Mouse (Mus musculus): ENCODE measurements at regions not wholly inside any gene's neighbourhood (a gene's known extent, or its start where the extent isn't known, plus 50 kb on each side); places are given as distances from the start of the nearest gene placed in this dataset.

- H3K4me2 ChIP-seq (ENCODE audit: low read depth), result no peak overlapping the region
- H3K27ac ChIP-seq, result no peak overlapping the region
- WGBS (ENCODE audit: insufficient replicate concordance), result 77% methylated on average over 1 of the region's 1 CpGs
- H3K36me3 ChIP-seq (replicated peaks; ENCODE audit: control insufficient read depth, insufficient read depth, low read depth), result no peaks in the 10 kb centered on the region
- TF ChIP-seq CTCF (IDR thresholded peaks at IDR 0.05; ENCODE audit: low read depth) (no peak), EP300 (IDR thresholded peaks at IDR 0.05; ENCODE audit: low read depth) (no peak)
- H3K9ac ChIP-seq (replicated peaks), result no peak overlapping the region
- no peak for DNase-seq (ENCODE audit: low read depth in 3 of 3, low spot score in 3 of 3)
- no peaks in the 10 kb centered on the region for H3K9me3 ChIP-seq (ENCODE audit: control insufficient read depth, low read length)
- no peaks in the 10 kb centered on the region for H3K27me3 ChIP-seq (ENCODE audit: control insufficient read depth, insufficient read depth, low read length)
- H3K4me1 ChIP-seq (replicated peaks; ENCODE audit: control insufficient read depth in 2 of 2, insufficient read depth in 2 of 2, low read length in 1 of 2), result no peaks in the 10 kb centered on the region
- no peak overlapping the region for H3K4me3 ChIP-seq (ENCODE audit: insufficient read depth in 1 of 2, low read depth in 2 of 2, low read length in 2 of 2)
- ATAC-seq (ENCODE audit: insufficient read depth), result no peak
These were observed 435.6 kb upstream of the Htr2a start for GRCm38 (mm10) chr14:74205011-74205410.

DNA sequence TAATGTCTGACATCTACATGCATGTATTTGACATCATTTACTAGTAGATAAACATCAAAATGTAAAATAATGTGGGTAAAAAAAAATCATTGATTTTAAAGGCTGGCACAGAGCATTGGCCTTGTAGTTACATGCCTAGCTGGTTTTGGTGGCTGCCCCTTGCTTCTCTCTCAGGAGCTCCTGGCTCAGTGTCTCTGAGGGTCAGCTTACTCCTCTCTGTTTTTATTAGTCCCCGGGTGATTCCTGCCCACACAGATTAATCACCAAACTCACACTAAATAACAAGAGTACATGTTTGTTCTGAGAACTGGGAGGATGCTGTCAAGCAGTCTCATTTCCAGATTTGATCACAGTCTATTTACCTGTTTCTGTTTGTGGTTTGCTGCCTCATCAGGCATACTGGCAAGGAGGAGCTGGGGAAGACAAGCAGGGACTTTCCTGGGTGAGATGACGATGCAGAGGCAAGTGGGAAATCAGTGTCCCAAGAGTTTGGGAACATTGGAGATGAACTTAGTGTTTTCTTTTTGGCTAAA lies 422.7 kb upstream of the Htr2a start:
- Histone ChIP-seq H3K36me3 (replicated peaks; ENCODE audit: control insufficient read depth, insufficient read depth, low read depth) (no peaks in the 10 kb centered on the region), H3K27ac (no peak overlapping the region), H3K27me3 (ENCODE audit: control insufficient read depth, insufficient read depth, low read length) (no peaks in the 10 kb centered on the region), H3K4me1 (replicated peaks; ENCODE audit: control insufficient read depth in 2 of 2, insufficient read depth in 2 of 2, low read length in 1 of 2) (no peaks in the 10 kb centered on the region), H3K9me3 (ENCODE audit: control insufficient read depth, low read length) (no peaks in the 10 kb centered on the region), H3K4me3 (ENCODE audit: insufficient read depth in 1 of 2, low read depth in 2 of 2, low read length in 2 of 2) (no peak overlapping the region), H3K9ac (replicated peaks) (no peak overlapping the region), H3K4me2 (ENCODE audit: low read depth) (no peak overlapping the region)
- no peak for ATAC-seq (ENCODE audit: insufficient read depth)
- DNase-seq (ENCODE audit: low read depth in 3 of 3, low spot score in 3 of 3), result no peak
- 68% methylated on average over 2 of the region's 2 CpGs for WGBS (ENCODE audit: insufficient replicate concordance)
- TF ChIP-seq CTCF (IDR thresholded peaks at IDR 0.05; ENCODE audit: low read depth) (no peak), EP300 (IDR thresholded peaks at IDR 0.05; ENCODE audit: low read depth) (no peak)

GRCm38 (mm10) chr14:74219761-74220160 lies 420.9 kb upstream of the Htr2a start:
- WGBS (ENCODE audit: insufficient replicate concordance), result 58% methylated on average over 3 of the region's 3 CpGs
- H3K27me3 ChIP-seq (ENCODE audit: control insufficient read depth, insufficient read depth, low read length), result no peaks in the 10 kb centered on the region
- no peak overlapping the region for H3K27ac ChIP-seq
- no peaks in the 10 kb centered on the region for H3K9me3 ChIP-seq (ENCODE audit: control insufficient read depth, low read length)
- H3K36me3 ChIP-seq (replicated peaks; ENCODE audit: control insufficient read depth, insufficient read depth, low read depth), result no peaks in the 10 kb centered on the region
- H3K4me3 ChIP-seq (ENCODE audit: insufficient read depth in 1 of 2, low read depth in 2 of 2, low read length in 2 of 2), result no peak overlapping the region
- no peak overlapping the region for H3K4me2 ChIP-seq (ENCODE audit: low read depth)
- H3K4me1 ChIP-seq (replicated peaks; ENCODE audit: control insufficient read depth in 2 of 2, insufficient read depth in 2 of 2, low read length in 1 of 2), result no peaks in the 10 kb centered on the region
- ATAC-seq (ENCODE audit: insufficient read depth) (no peak), DNase-seq (ENCODE audit: low read depth in 3 of 3, low spot score in 3 of 3) (no peak)
- TF ChIP-seq EP300 (IDR thresholded peaks at IDR 0.05; ENCODE audit: low read depth) (no peak), CTCF (IDR thresholded peaks at IDR 0.05; ENCODE audit: low read depth) (no peak)
- H3K9ac ChIP-seq (replicated peaks), result no peak overlapping the region

GRCm38 (mm10) chr14:74222093-74222492 lies 418.5 kb upstream of the Htr2a start:
- Histone ChIP-seq H3K9me3 (ENCODE audit: control insufficient read depth, low read length) (no peaks in the 10 kb centered on the region), H3K9ac (replicated peaks) (no peak overlapping the region), H3K4me1 (replicated peaks; ENCODE audit: control insufficient read depth in 2 of 2, insufficient read depth in 2 of 2, low read length in 1 of 2) (no peaks in the 10 kb centered on the region), H3K4me3 (ENCODE audit: insufficient read depth in 1 of 2, low read depth in 2 of 2, low read length in 2 of 2) (no peak overlapping the region), H3K36me3 (replicated peaks; ENCODE audit: control insufficient read depth, insufficient read depth, low read depth) (no peaks in the 10 kb centered on the region), H3K4me2 (ENCODE audit: low read depth) (no peak overlapping the region), H3K27me3 (ENCODE audit: control insufficient read depth, insufficient read depth, low read length) (no peaks in the 10 kb centered on the region), H3K27ac (no peak overlapping the region)
- TF ChIP-seq CTCF (IDR thresholded peaks at IDR 0.05; ENCODE audit: low read depth), result no peak
- no peak for TF ChIP-seq EP300 (IDR thresholded peaks at IDR 0.05; ENCODE audit: low read depth)
- DNase-seq (ENCODE audit: low read depth in 3 of 3, low spot score in 3 of 3), result no peak
- no peak for ATAC-seq (ENCODE audit: insufficient read depth)
- 63% methylated on average over 1 of the region's 1 CpGs for WGBS (ENCODE audit: insufficient replicate concordance)

DNA sequence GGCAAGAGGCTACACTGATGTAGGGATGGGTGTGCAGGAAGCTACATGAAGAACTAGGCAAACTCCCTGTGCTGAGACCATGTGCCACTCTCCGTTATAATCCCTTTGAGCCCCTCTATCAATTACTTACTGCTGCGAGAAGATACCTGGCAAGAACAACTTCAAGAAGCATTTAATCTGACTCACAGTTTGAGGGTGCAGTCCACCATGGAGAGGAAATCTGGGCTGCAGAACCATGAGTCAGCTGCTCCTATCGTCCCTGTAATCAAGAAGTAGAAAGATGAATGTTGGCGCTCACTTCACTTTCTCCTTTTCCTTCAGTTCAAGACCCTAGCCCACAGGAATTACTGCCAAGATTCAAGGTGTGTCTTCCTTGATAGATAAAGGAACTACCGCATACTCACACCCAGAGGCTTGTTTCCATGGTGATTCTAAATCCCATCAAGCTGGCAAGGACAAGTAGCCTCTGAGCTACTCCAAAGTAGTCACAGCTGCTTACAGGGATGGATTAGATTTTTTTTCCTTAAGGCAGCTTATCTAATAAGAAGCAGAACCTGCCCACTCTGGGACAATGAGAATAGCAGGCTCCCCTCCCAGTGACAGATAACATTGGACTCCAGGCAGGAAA lies 411.0 kb upstream of the Htr2a start:
- Histone ChIP-seq H3K9me3 (ENCODE audit: control insufficient read depth, low read length) (no peaks in the 10 kb centered on the region), H3K4me2 (ENCODE audit: low read depth) (no peak overlapping the region), H3K27me3 (ENCODE audit: control insufficient read depth, insufficient read depth, low read length) (no peaks in the 10 kb centered on the region), H3K4me3 (ENCODE audit: insufficient read depth in 1 of 2, low read depth in 2 of 2, low read length in 2 of 2) (no peak overlapping the region), H3K9ac (replicated peaks) (no peak overlapping the region), H3K4me1 (replicated peaks; ENCODE audit: control insufficient read depth in 2 of 2, insufficient read depth in 2 of 2, low read length in 1 of 2) (no peaks in the 10 kb centered on the region), H3K36me3 (replicated peaks; ENCODE audit: control insufficient read depth, insufficient read depth, low read depth) (no peaks in the 10 kb centered on the region), H3K27ac (no peak overlapping the region)
- 51% methylated on average over 5 of the region's 5 CpGs for WGBS (ENCODE audit: insufficient replicate concordance)
- ATAC-seq (ENCODE audit: insufficient read depth) (no peak), DNase-seq (ENCODE audit: low read depth in 3 of 3, low spot score in 3 of 3) (no peak)
- TF ChIP-seq EP300 (IDR thresholded peaks at IDR 0.05; ENCODE audit: low read depth) (no peak), CTCF (IDR thresholded peaks at IDR 0.05; ENCODE audit: low read depth) (no peak)
